Mouse (Mus musculus): ENCODE measurements around the gene Itsn1. TPM values are rescaled to one million over a fixed set of nuclear protein-coding genes. Genes with fewer than 3 reads are reported as not detected.
A peak's percentile ranks its signal among the peaks of the same experiment; 100 is the strongest.

Itsn1 gene
- 61.6 and 62.7 TPM in 2 replicates for polyA plus RNA-seq (2015; fragmentation: Nextera tagmentation; extraction: Ambion mirVana)

- Histone ChIP-seq H3K4me2 (replicated peaks) (peak within 1 kb of the TSS; percentile 74), H3K4me3 (replicated peaks) (peak within 1 kb of the TSS; percentile 95), H3K4me1 (replicated peaks) (peaks cover 41% of the 10 kb centered on the region), H3K36me3 (peaks cover 10% of the 10 kb centered on the region; the same call in 1 of the 2 replicates), H3K27me3 (no peaks in the 10 kb centered on the region), H3K9me3 (no peaks in the 10 kb centered on the region), H3K9ac (replicated peaks) (peak within 1 kb of the TSS; percentile 97), H3K27ac (peak within 1 kb of the TSS; percentile 97)
- ATAC-seq = peak; percentile 95
- under 1% methylated on average over 32 of the region's 33 CpGs for WGBS
Observed at GRCm38 (mm10) chr16:91729066-91729482, at the start of gene Itsn1. Itsn1 (plus strand) TSS chr16:91729281.

- no peaks in the 10 kb centered on the region for H3K9me3 ChIP-seq
- no peak overlapping the region for H3K27ac ChIP-seq
- no peaks in the 10 kb centered on the region for H3K27me3 ChIP-seq
- ATAC-seq = no peak
- H3K4me2 ChIP-seq (replicated peaks) = no peak overlapping the region
- WGBS = 85% methylated on average over 5 of the region's 5 CpGs
- H3K4me1 ChIP-seq (replicated peaks) = no peaks in the 10 kb centered on the region
- H3K36me3 ChIP-seq = peaks cover 82% of the 10 kb centered on the region
- no peak overlapping the region for H3K4me3 ChIP-seq (replicated peaks)
- no peak overlapping the region for H3K9ac ChIP-seq (replicated peaks)
Observed at GRCm38 (mm10) chr16:91680656-91681055, 48.4 kb upstream of the Itsn1 start.

GRCm38 (mm10) chr16:91685526-91685925, 43.6 kb upstream of the Itsn1 start:
- Histone ChIP-seq H3K4me2 (replicated peaks) (no peak overlapping the region), H3K4me1 (replicated peaks) (peaks cover 26% of the 10 kb centered on the region), H3K36me3 (peaks cover 49% of the 10 kb centered on the region), H3K4me3 (replicated peaks) (no peak overlapping the region), H3K27ac (no peak overlapping the region), H3K9ac (replicated peaks) (no peak overlapping the region), H3K9me3 (no peaks in the 10 kb centered on the region), H3K27me3 (no peaks in the 10 kb centered on the region)
- WGBS = 90% methylated on average over 5 of the region's 5 CpGs
- ATAC-seq = no peak

GRCm38 (mm10) chr16:91686369-91686768, 42.7 kb upstream of the Itsn1 start:
- 89% methylated on average over 5 of the region's 5 CpGs for WGBS
- no peak for ATAC-seq
- no peak overlapping the region for H3K4me2 ChIP-seq (replicated peaks)

GRCm38 (mm10) chr16:91688023-91688618, 41.0 kb upstream of the Itsn1 start:
- peak overlapping the region; percentile 89 for H3K4me3 ChIP-seq (replicated peaks)
- H3K9ac ChIP-seq (replicated peaks) = peak overlapping the region; percentile 93
- H3K4me2 ChIP-seq (replicated peaks) = peak overlapping the region; percentile 86
- no peaks in the 10 kb centered on the region for H3K27me3 ChIP-seq
- peak; percentile 73 for ATAC-seq
- no peaks in the 10 kb centered on the region for H3K9me3 ChIP-seq
- peaks cover 26% of the 10 kb centered on the region for H3K4me1 ChIP-seq (replicated peaks)
- H3K27ac ChIP-seq = peak overlapping the region; percentile 91
- WGBS = under 1% methylated on average over 50 of the region's 51 CpGs
- H3K36me3 ChIP-seq = peaks cover 35% of the 10 kb centered on the region

More at GRCm38 (mm10) chr16:91686369-91686768, 42.7 kb upstream of the Itsn1 start:
- H3K27me3 ChIP-seq = no peaks in the 10 kb centered on the region
- no peak overlapping the region for H3K4me3 ChIP-seq (replicated peaks)
- H3K36me3 ChIP-seq = peaks cover 48% of the 10 kb centered on the region
- H3K4me1 ChIP-seq (replicated peaks) = peaks cover 26% of the 10 kb centered on the region
- no peaks in the 10 kb centered on the region for H3K9me3 ChIP-seq
- no peak overlapping the region for H3K9ac ChIP-seq (replicated peaks)
- H3K27ac ChIP-seq = no peak overlapping the region

GRCm38 (mm10) chr16:91688619-91689334, 40.3 kb upstream of the Itsn1 start, which contains the start of gene Donson:
Donson (minus strand) TSS chr16:91688770.
- Histone ChIP-seq H3K36me3 (peaks cover 33% of the 10 kb centered on the region), H3K4me2 (replicated peaks) (peak within 1 kb of the TSS; percentile 86), H3K4me1 (replicated peaks) (peaks cover 26% of the 10 kb centered on the region), H3K4me3 (replicated peaks) (peak within 1 kb of the TSS; percentile 89), H3K27me3 (no peaks in the 10 kb centered on the region), H3K9ac (replicated peaks) (peak within 1 kb of the TSS; percentile 93), H3K27ac (peak within 1 kb of the TSS; percentile 91), H3K9me3 (no peaks in the 10 kb centered on the region)
- WGBS = under 1% methylated on average over 71 of the region's 71 CpGs
- ATAC-seq = peak; percentile 100

- Histone ChIP-seq H3K27ac (peak overlapping the region; percentile 35; the same call in 1 of the 2 replicates), H3K27me3 (no peaks in the 10 kb centered on the region), H3K4me1 (replicated peaks) (peaks cover 26% of the 10 kb centered on the region), H3K36me3 (peaks cover 25% of the 10 kb centered on the region), H3K4me2 (replicated peaks) (peak overlapping the region; percentile 10), H3K4me3 (replicated peaks) (0 out of 2 replicates have a peak overlapping the region, but pooled peaks have one; percentile 5), H3K9ac (replicated peaks) (peak overlapping the region; percentile 52), H3K9me3 (no peaks in the 10 kb centered on the region)
- ATAC-seq = no peak
- WGBS = 43% methylated on average over 7 of the region's 7 CpGs
Observed at GRCm38 (mm10) chr16:91689791-91690190, 39.3 kb upstream of the Itsn1 start.

GRCm38 (mm10) chr16:91694455-91695084, 34.5 kb upstream of the Itsn1 start:
- Histone ChIP-seq H3K4me3 (replicated peaks) (no peak overlapping the region), H3K27me3 (no peaks in the 10 kb centered on the region), H3K9ac (replicated peaks) (no peak overlapping the region), H3K4me1 (replicated peaks) (peaks cover 7% of the 10 kb centered on the region), H3K27ac (no peak overlapping the region; the same call in 1 of the 2 replicates), H3K4me2 (replicated peaks) (no peak overlapping the region), H3K9me3 (no peaks in the 10 kb centered on the region), H3K36me3 (peaks cover 44% of the 10 kb centered on the region)
- WGBS = 31% methylated on average over 14 of the region's 14 CpGs
- ATAC-seq = peak; percentile 96

GRCm38 (mm10) chr16:91695108-91695755, 33.8 kb upstream of the Itsn1 start:
- peaks cover 48% of the 10 kb centered on the region for H3K36me3 ChIP-seq
- no peak overlapping the region for H3K9ac ChIP-seq (replicated peaks)
- H3K4me3 ChIP-seq (replicated peaks) = no peak overlapping the region
- no peaks in the 10 kb centered on the region for H3K27me3 ChIP-seq
- no peaks in the 10 kb centered on the region for H3K9me3 ChIP-seq
- ATAC-seq = no peak
- 88% methylated on average over 8 of the region's 8 CpGs for WGBS
- H3K27ac ChIP-seq = no peak overlapping the region
- H3K4me1 ChIP-seq (replicated peaks) = peaks cover under 1% of the 10 kb centered on the region; the same call in 1 of the 2 replicates
- no peak overlapping the region for H3K4me2 ChIP-seq (replicated peaks)

GRCm38 (mm10) chr16:91698995-91699394, 30.1 kb upstream of the Itsn1 start:
- H3K9me3 ChIP-seq = no peaks in the 10 kb centered on the region
- H3K27me3 ChIP-seq = no peaks in the 10 kb centered on the region
- no peaks in the 10 kb centered on the region for H3K4me1 ChIP-seq (replicated peaks)
- peaks cover 68% of the 10 kb centered on the region for H3K36me3 ChIP-seq
- H3K27ac ChIP-seq = no peak overlapping the region
- WGBS = 91% methylated on average over 1 of the region's 1 CpGs
- H3K9ac ChIP-seq (replicated peaks) = no peak overlapping the region
- no peak overlapping the region for H3K4me3 ChIP-seq (replicated peaks)
- H3K4me2 ChIP-seq (replicated peaks) = no peak overlapping the region
- ATAC-seq = no peak

GRCm38 (mm10) chr16:91701908-91702307, 27.2 kb upstream of the Itsn1 start:
- 92% methylated on average over 13 of the region's 13 CpGs for WGBS
- peaks cover 75% of the 10 kb centered on the region for H3K36me3 ChIP-seq
- H3K4me1 ChIP-seq (replicated peaks) = no peaks in the 10 kb centered on the region
- no peak overlapping the region for H3K4me2 ChIP-seq (replicated peaks)
- H3K27me3 ChIP-seq = no peaks in the 10 kb centered on the region
- H3K9me3 ChIP-seq = no peaks in the 10 kb centered on the region
- no peak overlapping the region for H3K4me3 ChIP-seq (replicated peaks)
- ATAC-seq = no peak
- no peak overlapping the region for H3K27ac ChIP-seq
- no peak overlapping the region for H3K9ac ChIP-seq (replicated peaks)
